Mouse (Mus musculus) retina, postnatal 7 days (tissue): ENCODE data around the gene Pimreg.

Source experiments
- DNase-seq: peaks from one replicate; pipeline ENCODE4 v3.0.0-alpha.2; 2012; ENCODE audit warnings: low read depth, low spot score

Pimreg gene

DNA sequence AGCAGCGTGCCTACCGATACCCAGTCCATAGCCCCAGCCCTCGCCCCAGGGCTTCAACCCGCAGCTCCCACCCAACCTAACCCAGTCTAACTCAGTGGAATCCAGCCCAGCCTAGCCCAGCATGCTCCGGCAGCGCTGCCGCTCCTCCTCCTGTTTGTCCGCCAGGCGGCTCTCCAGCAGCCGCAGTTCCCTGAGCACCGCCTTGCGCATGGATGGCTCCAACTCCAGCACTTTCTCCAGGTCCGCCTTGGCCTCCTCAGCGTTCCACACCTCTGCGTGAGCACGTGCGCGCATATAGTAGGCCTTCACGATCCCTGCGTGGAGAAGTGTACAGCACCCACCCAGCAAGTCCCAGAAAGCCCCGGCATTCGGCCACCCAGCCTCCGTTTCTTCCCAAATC is 12.7 kb upstream of the Pimreg start:
- no peak for DNase-seq

DNA sequence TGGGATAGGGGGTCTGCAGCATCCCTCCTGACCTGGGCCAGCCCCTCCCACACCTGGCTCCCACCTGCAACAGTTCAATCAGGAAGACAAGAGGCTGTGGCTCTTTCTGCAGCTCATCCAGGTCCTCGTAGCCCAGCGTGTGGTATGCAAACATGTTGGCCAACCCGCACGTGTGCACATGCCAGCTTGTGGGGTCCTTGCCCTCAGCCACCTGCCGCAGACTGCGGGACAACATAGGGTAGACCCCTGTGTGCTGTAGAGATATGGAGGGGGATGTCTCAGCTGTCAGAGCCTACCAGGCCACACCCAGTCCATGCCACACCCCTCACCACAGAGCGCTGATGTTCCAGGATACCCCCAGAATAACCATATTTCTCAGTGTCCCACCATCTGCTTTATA is 10.5 kb upstream of the Pimreg start:
- no peak for DNase-seq

DNA sequence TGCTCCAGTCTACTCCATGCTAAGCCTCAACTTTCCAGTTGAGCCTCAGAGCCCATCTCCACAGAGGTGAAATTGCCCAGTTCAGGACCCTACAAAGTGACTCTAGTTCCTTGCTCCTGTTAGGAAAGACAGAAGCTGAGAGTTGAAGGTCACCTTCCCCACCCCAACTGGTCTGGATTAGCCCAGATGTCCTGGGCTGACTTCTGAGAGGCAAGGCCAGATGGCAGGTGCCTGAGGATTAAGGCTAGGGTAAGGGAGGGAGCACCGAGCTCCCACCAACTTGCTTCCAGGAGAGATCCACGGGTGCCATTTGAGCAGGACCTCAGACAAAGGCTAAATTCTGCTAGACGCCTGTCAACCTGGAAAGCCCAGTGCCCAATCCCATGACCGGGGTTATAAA is 9.7 kb upstream of the Pimreg start:
- DNase-seq, result no peak

DNA sequence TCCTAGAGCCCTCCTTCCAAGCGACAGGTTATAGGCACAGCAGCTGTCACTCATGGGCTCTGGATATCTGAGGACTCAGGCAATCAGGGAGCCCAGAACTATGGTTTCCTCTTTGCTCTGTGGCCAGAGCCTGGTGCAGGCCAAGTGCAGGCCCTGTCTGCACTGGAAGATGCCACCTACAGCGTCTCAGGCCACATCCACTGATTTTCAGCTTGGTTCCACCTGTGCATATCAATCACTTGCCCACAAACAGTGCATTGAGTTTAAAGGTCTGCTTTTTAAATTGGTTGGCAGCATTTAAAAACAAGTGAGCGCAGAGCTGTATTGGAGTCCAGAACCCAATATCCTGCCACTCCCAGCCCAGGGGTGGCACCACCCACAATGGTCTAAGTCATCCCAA is 9.2 kb upstream of the Pimreg start:
- no peak for DNase-seq

DNA sequence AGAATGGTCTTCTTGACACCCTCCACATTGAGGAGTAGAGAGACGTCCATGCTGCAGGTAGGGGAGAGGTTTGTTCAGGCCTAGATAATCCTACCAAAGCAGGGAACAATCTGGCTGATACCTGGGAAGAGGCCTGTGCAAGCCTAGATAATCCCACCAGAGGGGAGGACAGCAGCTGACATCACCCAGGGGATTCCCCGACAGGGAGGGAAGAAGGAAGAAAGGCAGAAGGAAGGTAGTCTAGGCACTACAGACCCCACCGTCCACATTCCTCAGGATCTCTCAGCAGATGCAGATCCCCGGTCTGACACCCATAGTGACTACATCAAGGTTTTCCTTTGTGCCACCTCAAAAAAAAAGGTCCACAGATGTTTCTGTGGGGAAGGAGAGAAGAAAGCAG is 4.4 kb upstream of the Pimreg start, which contains the start of gene Aipl1:
Gene Aipl1, minus strand, starts transcription at position 101 of the 400 bp plus-strand sequence.
- DNase-seq, result no peak

DNA sequence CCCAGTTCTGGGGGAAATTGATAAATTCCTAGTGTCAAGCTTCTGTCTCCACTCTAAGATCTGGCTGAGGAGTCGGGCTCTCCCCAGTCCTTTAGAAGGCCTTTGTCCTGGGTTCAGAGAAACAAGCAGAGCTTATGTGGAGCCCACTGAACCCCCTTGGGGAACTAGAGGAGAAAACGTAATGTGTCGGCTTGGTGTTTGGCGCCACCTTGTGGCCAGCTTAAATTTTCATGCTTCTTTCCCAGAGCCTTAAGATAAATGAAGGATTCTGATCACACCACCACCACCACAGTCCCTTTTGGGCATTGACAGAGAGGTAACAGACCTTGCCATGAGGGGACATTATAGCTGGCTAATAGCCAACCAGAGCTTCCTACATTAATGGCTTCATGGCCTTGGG is 3.8 kb upstream of the Pimreg start:
- DNase-seq, result peak; percentile 76

DNA sequence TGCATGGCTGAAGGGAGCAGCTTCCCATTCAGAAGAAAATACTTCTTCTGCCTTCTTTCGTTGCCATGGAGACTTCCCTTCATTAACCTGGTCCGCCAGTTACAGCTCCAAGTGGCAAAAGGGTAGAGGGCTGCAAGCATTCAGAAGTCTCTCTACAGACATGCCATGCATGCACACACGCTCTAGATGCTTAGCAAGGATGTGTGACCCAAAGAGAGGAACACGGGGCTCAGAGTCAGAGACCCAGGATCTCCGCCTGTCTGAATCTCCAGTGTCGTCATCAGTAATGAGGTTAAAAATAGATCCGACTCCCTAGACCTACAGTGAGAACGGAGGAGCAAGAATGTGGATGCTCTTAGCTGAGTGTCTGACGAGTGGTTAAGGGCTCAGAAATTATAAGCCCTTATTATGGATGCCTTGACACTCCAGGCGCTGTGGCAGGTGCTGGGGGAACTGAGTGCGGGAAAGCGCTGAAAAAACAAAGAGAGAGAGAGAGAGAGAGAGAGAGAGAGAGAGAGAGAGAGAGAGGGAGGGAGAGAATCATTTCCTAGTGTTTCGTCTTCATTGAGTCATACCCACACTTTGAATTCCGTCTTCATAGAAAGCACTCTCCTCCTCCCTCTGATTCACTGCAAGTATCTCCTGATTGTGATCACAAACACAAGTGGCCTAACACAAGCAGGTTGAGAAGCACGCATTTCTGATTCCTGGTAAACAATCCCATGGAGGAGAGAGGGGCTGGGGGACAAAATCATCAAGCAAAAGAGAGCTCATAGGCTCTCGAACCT is 2.0 kb upstream of the Pimreg start:
- no peak for DNase-seq

DNA sequence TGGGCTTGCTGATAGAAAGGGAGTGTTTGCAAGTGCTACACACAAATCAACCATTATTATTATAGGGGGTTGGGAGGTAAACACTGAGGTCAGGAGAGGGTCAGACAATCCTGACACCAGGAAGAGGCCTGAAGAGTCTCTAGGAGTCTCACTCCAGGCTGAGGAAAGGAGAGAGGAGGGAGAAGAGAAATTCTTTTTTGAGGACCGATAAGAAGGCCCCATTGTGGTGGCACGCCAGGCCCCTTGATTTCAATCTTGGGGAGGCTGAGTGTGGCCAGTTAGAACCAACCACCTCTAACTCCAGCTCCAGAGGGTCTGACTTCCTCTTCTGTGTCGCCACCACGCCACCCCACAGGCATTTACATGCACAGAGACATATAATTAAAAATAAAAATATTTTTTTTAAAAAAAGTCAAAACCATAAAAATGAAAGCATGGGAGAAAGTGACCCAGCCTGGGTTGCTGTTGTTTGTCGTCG is 503 bp upstream of the Pimreg start:
- no peak for DNase-seq

DNA sequence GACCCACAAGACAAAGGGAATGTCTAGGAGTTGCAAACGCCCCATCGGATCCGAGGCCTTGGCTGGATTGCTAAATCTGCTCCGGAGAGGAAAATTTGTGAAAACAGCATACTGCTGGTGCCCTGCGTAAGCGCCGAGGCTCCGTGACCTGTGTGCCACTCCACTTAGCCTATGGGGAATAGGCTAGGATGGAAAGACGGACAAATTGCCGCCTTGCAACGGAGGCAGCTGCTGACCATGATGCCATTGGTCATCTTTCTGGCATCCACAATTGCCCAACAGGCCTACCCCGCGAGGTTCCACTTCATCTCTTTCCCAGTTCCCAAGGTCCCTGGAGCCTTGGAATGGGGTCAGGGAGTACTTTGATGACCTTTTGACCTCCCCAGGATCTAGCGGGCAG is 799 bp downstream of the Pimreg start:
- DNase-seq, result no peak

DNA sequence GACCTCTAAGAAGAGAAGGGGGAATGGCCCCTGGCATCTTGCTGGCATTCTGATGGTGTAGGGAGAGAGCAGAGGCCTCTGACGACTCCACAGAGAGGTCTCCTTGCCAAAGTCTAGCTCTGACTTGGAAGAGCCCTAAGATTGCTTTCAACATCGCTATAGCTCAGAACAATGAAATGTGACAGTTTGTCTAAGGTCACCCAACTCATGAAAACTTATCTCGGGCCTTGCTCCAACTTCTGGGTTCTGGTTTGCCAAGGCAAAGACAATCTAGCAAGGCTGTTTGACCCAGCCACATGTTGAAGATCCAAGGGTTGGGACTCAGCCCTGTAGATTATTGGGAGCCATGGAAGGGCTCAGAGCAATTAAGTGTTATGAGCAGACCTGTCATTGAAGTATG is 2.4 kb downstream of the Pimreg start:
- DNase-seq, result no peak

DNA sequence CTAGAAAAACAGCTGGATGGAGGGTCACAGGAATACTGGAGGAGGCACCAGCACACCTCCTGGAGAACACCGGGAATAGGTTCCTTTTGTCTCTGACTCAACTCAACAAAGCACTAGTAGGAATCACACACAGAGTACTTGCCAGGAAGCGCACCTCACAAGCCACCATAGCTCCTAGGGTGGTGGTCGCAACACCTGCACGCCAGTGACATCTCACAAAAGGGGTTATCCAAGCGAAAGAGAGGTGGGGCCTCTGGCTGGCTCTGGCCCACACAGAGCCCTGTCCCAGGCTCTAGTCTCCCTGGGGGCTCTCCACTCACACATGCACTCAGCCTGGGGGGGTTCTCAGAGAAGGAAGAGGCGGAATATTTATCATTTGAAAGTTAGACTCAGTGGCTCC is 6.9 kb downstream of the Pimreg start:
- no peak for DNase-seq

DNA sequence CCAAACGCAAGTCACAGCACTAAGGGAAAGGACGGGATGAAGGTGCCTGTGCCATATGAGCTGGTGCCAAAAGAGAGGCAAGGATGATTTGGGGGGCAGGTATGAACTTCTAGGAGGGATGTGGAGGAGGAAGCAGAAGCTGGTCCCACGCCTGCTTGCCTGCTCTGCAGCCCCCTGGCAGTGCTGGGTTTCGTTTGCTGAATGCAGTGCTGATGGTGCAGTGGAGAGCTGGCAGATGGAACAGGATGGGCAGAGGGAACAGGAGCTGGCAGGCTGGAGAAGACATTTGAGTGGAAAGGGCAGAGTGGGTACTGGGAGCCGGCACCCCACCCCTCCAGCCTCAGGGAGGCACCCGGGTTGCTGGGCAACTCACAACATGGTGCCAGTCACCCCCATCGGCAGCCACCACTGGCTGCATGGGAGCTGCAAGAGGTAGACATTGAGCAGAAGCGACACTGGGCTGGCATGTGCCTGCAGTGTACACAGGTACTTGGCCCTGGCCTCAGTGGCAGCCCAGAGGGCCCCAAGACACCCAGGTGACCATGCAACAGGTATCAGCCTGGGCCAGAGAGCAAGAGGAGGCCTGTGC is 7.4 kb downstream of the Pimreg start:
- DNase-seq, result no peak

DNA sequence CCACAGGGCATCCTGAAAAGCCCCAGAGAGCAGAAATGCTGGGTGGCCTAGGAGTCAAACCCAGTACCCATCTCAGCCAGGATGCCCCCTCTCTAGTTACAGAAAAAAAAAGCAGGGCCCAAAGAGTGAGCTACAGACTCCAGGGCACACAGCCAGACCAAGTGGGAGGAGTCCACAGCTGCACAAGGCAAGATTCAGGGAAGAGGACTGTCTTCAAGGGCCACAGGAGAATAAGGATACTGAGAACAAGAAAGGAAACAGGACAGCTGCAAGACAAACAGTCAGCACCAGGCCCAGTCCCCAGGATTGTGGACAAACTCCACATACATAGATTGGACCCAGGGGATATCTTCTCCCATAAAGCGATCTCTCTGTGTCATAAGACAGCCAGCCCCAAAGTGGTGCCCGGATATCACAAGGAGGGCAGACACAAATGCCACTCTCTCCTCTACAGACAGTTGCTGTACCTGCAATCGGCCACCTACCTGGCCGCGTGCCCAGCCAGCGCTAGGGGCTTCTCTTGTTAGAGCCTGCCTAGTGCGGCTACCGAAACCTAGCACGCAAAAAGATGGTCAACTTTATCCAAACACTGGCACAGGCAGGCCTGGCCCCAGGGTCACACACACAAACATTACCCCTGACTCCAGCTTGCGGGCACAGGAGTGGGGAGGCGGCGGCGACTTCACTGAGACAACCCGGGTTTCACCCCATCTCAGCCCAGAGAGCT is 8.5 kb downstream of the Pimreg start:
- no peak for DNase-seq

DNA sequence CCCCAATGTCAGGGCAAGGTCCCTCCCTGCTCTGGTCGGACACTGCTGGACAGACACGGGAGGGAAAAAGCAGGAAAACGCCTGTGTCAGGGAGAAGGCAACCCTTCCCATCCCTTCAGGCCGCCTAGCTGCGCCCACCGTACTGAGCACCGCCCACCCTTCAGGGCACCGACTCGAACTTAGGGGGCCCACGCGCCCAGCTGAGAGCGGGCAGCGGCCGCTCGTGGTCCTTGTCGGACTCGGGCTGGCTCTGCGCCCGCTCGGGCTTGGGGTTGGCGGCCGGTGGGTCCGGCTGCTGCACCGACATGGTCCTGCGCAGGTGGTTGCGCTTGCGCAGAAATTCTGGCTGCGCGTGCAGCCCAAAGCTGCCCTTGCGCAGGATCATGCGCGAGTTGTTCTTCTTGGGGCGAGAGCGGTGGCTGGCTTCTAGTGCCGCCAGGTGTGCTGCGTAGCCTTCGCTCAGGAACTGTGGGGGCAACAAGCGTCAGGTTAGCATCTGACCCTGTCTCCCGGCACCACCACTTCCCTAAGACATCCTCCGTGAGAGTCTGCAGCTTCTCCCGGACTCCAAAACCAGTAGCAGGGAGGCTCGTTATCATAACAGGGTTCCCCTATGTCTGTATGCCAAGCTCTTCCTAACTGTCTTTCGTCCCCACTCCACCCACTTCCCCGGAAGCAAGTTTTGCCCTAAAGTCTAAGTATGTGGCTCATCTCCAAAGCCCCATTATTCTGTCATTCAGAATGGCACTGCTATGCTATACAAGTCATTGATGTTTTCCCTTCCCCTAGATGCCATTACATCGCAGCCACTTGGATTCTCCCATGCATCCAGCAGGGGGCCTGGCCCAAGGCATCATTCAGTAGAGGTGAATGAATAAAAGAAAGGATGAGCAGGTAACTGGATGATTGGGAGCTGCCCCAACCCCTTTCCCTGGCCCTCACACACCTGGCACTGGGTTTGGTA is 9.3 kb downstream of the Pimreg start:
- DNase-seq, result no peak

DNA sequence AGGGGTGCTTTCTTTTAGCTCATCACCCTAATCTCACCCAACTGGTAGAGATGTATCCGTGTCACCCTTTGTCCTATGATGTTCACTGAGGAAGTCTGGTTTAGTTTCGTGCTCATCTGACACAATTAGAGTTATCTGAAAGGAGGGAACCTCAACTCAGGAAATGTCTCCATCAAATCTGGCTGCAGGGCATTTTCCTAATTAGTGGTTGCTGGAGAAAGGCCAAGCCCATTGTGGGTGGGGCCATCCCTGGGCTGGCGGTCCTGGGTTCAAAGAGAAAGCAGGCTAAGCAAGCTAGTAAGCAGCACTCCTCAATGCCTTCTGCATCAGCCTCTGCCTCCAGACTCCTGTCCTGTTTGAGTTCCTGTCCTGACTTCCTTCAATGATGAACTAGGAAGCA is 10.4 kb downstream of the Pimreg start:
- DNase-seq, result no peak

DNA sequence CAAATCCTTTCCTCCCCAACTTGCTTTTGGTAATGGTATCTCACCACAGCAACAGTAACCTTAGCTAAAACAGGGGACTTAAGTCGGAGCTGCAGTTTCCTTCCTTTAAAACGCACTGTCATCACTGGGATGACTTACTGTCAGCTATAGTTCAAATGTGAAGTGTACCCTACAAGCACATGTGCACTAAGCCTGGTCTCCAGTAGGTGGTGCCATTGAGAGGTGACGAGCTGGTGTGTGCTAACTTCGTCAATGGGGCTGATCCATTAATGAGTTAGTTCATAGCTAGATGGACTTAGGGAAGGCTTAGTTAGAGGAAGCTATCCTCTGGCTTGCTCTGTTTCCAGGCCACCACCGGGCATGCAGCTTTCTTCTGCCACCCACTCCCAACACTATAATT is 10.8 kb downstream of the Pimreg start:
- DNase-seq, result peak; percentile 80

DNA sequence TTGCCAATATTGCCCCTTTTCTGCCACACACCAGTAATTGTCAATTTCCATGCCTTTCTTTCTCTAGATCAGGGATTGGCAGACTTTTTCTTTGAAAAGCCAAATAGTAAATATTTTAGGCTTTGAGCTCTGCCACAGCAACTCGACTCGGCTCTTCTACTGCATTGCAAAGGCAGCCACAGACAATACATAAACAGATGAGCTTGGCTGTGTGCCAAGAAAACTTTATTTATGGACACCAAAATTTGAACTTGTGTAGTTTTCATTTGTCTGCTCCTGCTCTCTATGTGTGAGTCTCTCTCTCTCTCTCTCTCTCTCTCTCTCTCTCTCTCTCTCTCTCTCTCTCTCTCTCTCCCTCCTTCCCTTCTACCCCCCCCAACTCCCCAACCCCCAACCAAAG is 13.3 kb downstream of the Pimreg start:
- DNase-seq, result no peak

DNA sequence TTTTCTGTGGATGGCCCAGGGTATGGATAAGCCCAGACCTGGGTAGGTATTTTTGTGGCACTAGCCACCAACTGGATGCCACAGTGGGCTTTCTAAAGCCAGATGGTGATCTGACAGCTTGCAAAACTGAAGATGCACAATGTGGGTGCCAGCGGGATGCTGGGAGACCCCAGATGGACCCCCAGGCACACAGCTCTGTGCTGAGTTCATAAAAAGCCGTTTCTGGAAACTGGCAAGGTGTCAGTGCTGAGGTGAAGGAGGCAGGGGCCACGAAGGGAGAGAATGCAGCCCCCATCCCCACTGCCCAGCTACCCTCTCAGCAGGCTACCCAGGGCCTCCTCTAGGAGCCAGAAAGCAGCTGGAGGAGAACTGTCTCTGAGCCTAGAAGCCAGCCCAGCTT is 15.3 kb downstream of the Pimreg start:
- DNase-seq, result no peak

DNA sequence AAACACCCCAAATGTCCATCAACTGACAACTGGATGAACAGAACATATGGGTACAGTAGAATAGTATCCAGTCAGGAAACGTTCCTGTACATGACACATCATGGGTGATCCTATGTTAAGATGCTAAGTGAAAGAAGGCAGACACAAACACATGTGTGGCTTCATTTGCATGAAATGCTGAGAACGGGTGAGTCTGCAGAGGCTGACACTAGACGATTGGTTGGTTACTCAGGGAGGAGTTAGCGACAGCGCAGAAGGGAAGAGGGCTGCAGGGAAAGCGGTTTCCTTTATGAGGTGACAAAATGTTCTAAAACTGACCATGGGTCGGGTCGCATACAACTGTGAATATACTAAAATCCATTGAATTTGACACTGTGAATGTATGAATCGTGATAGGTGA is 18.6 kb downstream of the Pimreg start:
- no peak for DNase-seq

DNA sequence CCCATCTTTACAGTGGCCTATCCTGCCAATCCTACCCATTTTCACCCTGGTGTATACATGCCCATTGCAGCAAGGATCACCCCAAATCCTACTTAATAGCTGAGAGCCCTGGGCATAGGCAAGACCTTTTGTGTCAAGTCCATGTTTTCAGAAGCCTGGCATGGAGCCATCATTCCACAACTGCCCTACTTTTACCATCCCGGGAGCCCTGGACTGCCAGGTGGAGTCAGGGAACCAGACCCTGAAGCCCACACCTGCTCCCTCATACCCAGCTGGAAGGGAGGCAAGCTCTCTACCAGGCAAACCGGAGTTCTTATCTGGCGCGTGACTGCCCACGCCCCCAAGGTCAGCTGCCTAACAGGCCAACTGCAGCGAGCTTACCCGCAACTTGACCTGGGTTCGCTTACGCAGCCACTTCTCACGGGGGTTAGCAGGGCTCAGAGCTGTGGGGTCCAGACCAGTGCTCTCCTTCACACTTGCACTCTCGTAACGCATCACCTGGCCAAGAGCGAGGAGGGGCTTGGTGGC is 19.3 kb downstream of the Pimreg start:
- DNase-seq, result no peak

DNA sequence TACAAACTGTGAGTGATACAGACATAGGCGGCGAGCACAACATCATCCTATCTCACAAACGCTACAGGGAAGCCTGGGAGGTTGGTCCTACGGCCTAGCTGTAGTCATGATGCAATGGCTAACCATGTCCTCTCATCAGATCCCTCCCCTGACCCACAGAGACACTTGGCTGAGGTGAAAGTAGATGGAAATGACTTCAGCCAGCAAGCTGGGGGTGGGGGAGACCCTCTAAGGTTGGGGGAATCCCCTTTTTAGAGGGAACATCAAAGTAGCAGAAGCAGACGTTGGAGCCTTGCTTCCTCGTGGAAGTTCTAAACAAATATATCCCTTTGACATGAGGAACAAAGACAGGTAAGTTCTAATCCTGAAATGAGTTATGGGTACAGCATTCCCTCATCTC is 22.6 kb downstream of the Pimreg start:
- DNase-seq, result no peak
